Mouse (Mus musculus) ES-E14 (cell line): ENCODE measurements at regions not wholly inside any gene's neighbourhood (a gene's known extent, or its start where the extent isn't known, plus 50 kb on each side); places are given as distances from the start of the nearest gene placed in this dataset.

Source experiments
- CHD2 ChIP-seq: IDR thresholded peaks from 2 replicates; pipeline ENCODE4 v1.6.1; 2014; ENCODE audit warnings: mild to moderate bottlenecking, low read depth, low read length, inconsistent platforms
- HCFC1 ChIP-seq: IDR thresholded peaks from 2 replicates; pipeline ENCODE4 v1.6.1; 2012; ENCODE audit warnings: low read length, inconsistent platforms, borderline replicate concordance; ENCODE audit not compliant: insufficient read depth
- MAFK ChIP-seq: IDR thresholded peaks from 2 replicates; pipeline ENCODE4 v1.6.1; 2014; ENCODE audit warnings: mild to moderate bottlenecking, low read depth, low read length, inconsistent platforms; ENCODE audit not compliant: insufficient read depth
- ZC3H11A ChIP-seq: IDR thresholded peaks from 2 replicates; pipeline ENCODE4 v1.6.1; 2012; ENCODE audit warnings: low read depth, mild to moderate bottlenecking, inconsistent platforms, low read length, borderline replicate concordance
- ZNF384 ChIP-seq: IDR thresholded peaks from 2 replicates; pipeline ENCODE4 v1.6.1; 2012; ENCODE audit warnings: low read depth, low read length, inconsistent platforms

- TF ChIP-seq ZC3H11A (no peak), HCFC1 (no peak), CHD2 (no peak), ZNF384 (no peak), MAFK (no peak)
Measured at GRCm38 (mm10) chr15:56017561-56017960, 1459.9 kb downstream of the Slc22a22 start.
